Mouse (Mus musculus): ENCODE results near the gene Rwdd3. TPM values are rescaled to one million over a fixed set of nuclear protein-coding genes. Genes with fewer than 3 reads are reported as not detected.
A peak's percentile ranks its signal among the peaks of the same experiment; 100 is the strongest.

The Rwdd3 gene
- total and polyA plus RNA-seq, 2 experiments: 3.5 to 12.9 TPM

- Histone ChIP-seq H3K27ac (replicated peaks; ENCODE audit: insufficient read depth, low read depth, low read length) (peak overlapping the region; percentile 98), H3K36me3 (ENCODE audit: control insufficient read depth, insufficient read depth, low read length) (no peaks in the 10 kb centered on the region), H3K27me3 (ENCODE audit: control insufficient read depth, insufficient read depth, low read length) (no peaks in the 10 kb centered on the region), H3K4me1 (ENCODE audit: control insufficient read depth, insufficient read depth, low read length) (peaks cover 31% of the 10 kb centered on the region), H3K79me2 (ENCODE audit: control insufficient read depth, insufficient read depth, low read length) (no peaks in the 10 kb centered on the region), H3K9ac (ENCODE audit: low read depth, low read length) (peak overlapping the region; percentile 61; the same call in 1 of the 2 replicates), H3K4me3 (ENCODE audit: insufficient read depth, low read depth, low read length) (no peak overlapping the region; the same call in 1 of the 2 replicates)
- TF ChIP-seq POLR2A (IDR thresholded peaks at IDR 0.05; ENCODE audit: extremely low read depth, insufficient read depth, low read length) (no peak), CTCF (IDR thresholded peaks at IDR 0.05; ENCODE audit: low read depth, low read length) (no peak)
- WGBS: 30% methylated on average over 7 of the region's 7 CpGs
- DNase-seq (ENCODE audit: extremely low read depth, low read depth, low spot score): no peak
Measured at GRCm38 (mm10) chr3:121170631-121171030, 864 bp downstream of the Rwdd3 start.

GRCm38 (mm10) chr3:121169092-121169942 is 2.2 kb downstream of the Rwdd3 start:
- no peaks in the 10 kb centered on the region for H3K79me2 ChIP-seq (ENCODE audit: control insufficient read depth, insufficient read depth, low read length)
- DNase-seq (ENCODE audit: extremely low read depth, low read depth, low spot score): peak; percentile 52
- peaks cover 29% of the 10 kb centered on the region for H3K4me1 ChIP-seq (ENCODE audit: control insufficient read depth, insufficient read depth, low read length)
- H3K36me3 ChIP-seq (ENCODE audit: control insufficient read depth, insufficient read depth, low read length): no peaks in the 10 kb centered on the region
- H3K27ac ChIP-seq (replicated peaks; ENCODE audit: insufficient read depth, low read depth, low read length): peak overlapping the region; percentile 68
- H3K27me3 ChIP-seq (ENCODE audit: control insufficient read depth, insufficient read depth, low read length): no peaks in the 10 kb centered on the region
- H3K9ac ChIP-seq (ENCODE audit: low read depth, low read length): peak overlapping the region; percentile 36; the same call in 1 of the 2 replicates
- WGBS: 59% methylated on average over 15 of the region's 15 CpGs
- H3K4me3 ChIP-seq (ENCODE audit: insufficient read depth, low read depth, low read length): no peak overlapping the region
- TF ChIP-seq CTCF (IDR thresholded peaks at IDR 0.05; ENCODE audit: low read depth, low read length): no peak
- TF ChIP-seq POLR2A (IDR thresholded peaks at IDR 0.05; ENCODE audit: extremely low read depth, insufficient read depth, low read length): no peak

- TF ChIP-seq CTCF (IDR thresholded peaks at IDR 0.05; ENCODE audit: low read depth, low read length) (no peak), POLR2A (IDR thresholded peaks at IDR 0.05; ENCODE audit: extremely low read depth, insufficient read depth, low read length) (no peak)
- DNase-seq (ENCODE audit: extremely low read depth, low read depth, low spot score): peak; percentile 94
- H3K9ac ChIP-seq (ENCODE audit: low read depth, low read length): peak overlapping the region; percentile 36; the same call in 1 of the 2 replicates
- 32% methylated on average over 8 of the region's 8 CpGs for WGBS
- H3K27me3 ChIP-seq (ENCODE audit: control insufficient read depth, insufficient read depth, low read length): no peaks in the 10 kb centered on the region
- no peak overlapping the region for H3K4me3 ChIP-seq (ENCODE audit: insufficient read depth, low read depth, low read length)
- H3K36me3 ChIP-seq (ENCODE audit: control insufficient read depth, insufficient read depth, low read length): no peaks in the 10 kb centered on the region
- H3K27ac ChIP-seq (replicated peaks; ENCODE audit: insufficient read depth, low read depth, low read length): peak overlapping the region; percentile 68
- H3K79me2 ChIP-seq (ENCODE audit: control insufficient read depth, insufficient read depth, low read length): no peaks in the 10 kb centered on the region
- peaks cover 24% of the 10 kb centered on the region for H3K4me1 ChIP-seq (ENCODE audit: control insufficient read depth, insufficient read depth, low read length)
Measured at GRCm38 (mm10) chr3:121168581-121168980, 2.9 kb downstream of the Rwdd3 start.

GRCm38 (mm10) chr3:121163271-121163819 is 8.2 kb downstream of the Rwdd3 start:
- H3K4me3 ChIP-seq (ENCODE audit: insufficient read depth, low read depth, low read length): no peak overlapping the region
- TF ChIP-seq POLR2A (IDR thresholded peaks at IDR 0.05; ENCODE audit: extremely low read depth, insufficient read depth, low read length) (no peak), CTCF (IDR thresholded peaks at IDR 0.05; ENCODE audit: low read depth, low read length) (peak; percentile 99)
- H3K27me3 ChIP-seq (ENCODE audit: control insufficient read depth, insufficient read depth, low read length): no peaks in the 10 kb centered on the region
- H3K79me2 ChIP-seq (ENCODE audit: control insufficient read depth, insufficient read depth, low read length): no peaks in the 10 kb centered on the region
- 33% methylated on average over 7 of the region's 7 CpGs for WGBS
- no peak overlapping the region for H3K9ac ChIP-seq (ENCODE audit: low read depth, low read length)
- no peaks in the 10 kb centered on the region for H3K36me3 ChIP-seq (ENCODE audit: control insufficient read depth, insufficient read depth, low read length)
- H3K4me1 ChIP-seq (ENCODE audit: control insufficient read depth, insufficient read depth, low read length): peaks cover 8% of the 10 kb centered on the region; the same call in 1 of the 2 replicates
- peak; percentile 65 for DNase-seq (ENCODE audit: extremely low read depth, low read depth, low spot score)
- no peak overlapping the region for H3K27ac ChIP-seq (replicated peaks; ENCODE audit: insufficient read depth, low read depth, low read length)

- Histone ChIP-seq H3K4me1 (ENCODE audit: control insufficient read depth, insufficient read depth, low read length) (0 out of 2 replicates have a peak, but pooled peaks cover 2% of the 10 kb centered on the region), H3K27ac (replicated peaks; ENCODE audit: insufficient read depth, low read depth, low read length) (no peak overlapping the region), H3K79me2 (ENCODE audit: control insufficient read depth, insufficient read depth, low read length) (no peaks in the 10 kb centered on the region), H3K27me3 (ENCODE audit: control insufficient read depth, insufficient read depth, low read length) (no peaks in the 10 kb centered on the region), H3K4me3 (ENCODE audit: insufficient read depth, low read depth, low read length) (no peak overlapping the region), H3K9ac (ENCODE audit: low read depth, low read length) (no peak overlapping the region), H3K36me3 (ENCODE audit: control insufficient read depth, insufficient read depth, low read length) (no peaks in the 10 kb centered on the region)
- TF ChIP-seq CTCF (IDR thresholded peaks at IDR 0.05; ENCODE audit: low read depth, low read length) (0 out of 2 replicates have a peak, but pooled peaks have one; percentile 17), POLR2A (IDR thresholded peaks at IDR 0.05; ENCODE audit: extremely low read depth, insufficient read depth, low read length) (no peak)
- WGBS: 63% methylated on average over 2 of the region's 2 CpGs
- DNase-seq (ENCODE audit: extremely low read depth, low read depth, low spot score): no peak
Measured at GRCm38 (mm10) chr3:121161661-121162060, 9.8 kb downstream of the Rwdd3 start.

All from liver, adult 2 months (tissue).